Mouse (Mus musculus): ENCODE results near the gene Trmt13. TPM values are rescaled to one million over a fixed set of nuclear protein-coding genes. Genes with fewer than 3 reads are reported as not detected.

The Trmt13 gene
- total RNA-seq, 1 experiment, result 22.8 TPM

GRCm38 (mm10) chr3:116536428-116537199 lies 77.8 kb downstream of the Trmt13 start:
- Histone ChIP-seq H3K4me3 (ENCODE audit: insufficient read depth in 1 of 2, low read depth in 1 of 2, low read length in 2 of 2, poor library complexity in 1 of 2, severe bottlenecking in 1 of 2) (no peak overlapping the region), H3K4me1 (ENCODE audit: control insufficient read depth in 2 of 2, insufficient read depth in 2 of 2, low read length in 2 of 2, poor library complexity in 1 of 2) (0 out of 4 replicates have a peak, but pooled peaks cover 0 to 3% of the 10 kb centered on the region in 2 experiments), H3K36me3 (ENCODE audit: control insufficient read depth, insufficient read depth, low read length, poor library complexity, severe bottlenecking) (peaks cover 36% of the 10 kb centered on the region), H3K27ac (ENCODE audit: insufficient read depth, low read depth, low read length, poor library complexity, severe bottlenecking) (no peak overlapping the region), H3K9ac (ENCODE audit: insufficient read depth, low read depth, low read length, poor library complexity, severe bottlenecking) (no peak overlapping the region), H3K9me3 (ENCODE audit: control insufficient read depth, insufficient read depth, low read depth, low read length) (no peaks in the 10 kb centered on the region)
- in situ Hi-C loops (cut with MboI; ENCODE audit: low sequenced_read_pairs in 2 of 2, unreplicated experiment in 2 of 2), result no loop called here
- no peak for DNase-seq (ENCODE audit: low read depth, low spot score)
- TF ChIP-seq MAFK (IDR thresholded peaks at IDR 0.05; ENCODE audit: insufficient read depth, low read depth, low read length) (no peak), ZC3H11A (IDR thresholded peaks at IDR 0.05; ENCODE audit: borderline replicate concordance, low read depth, low read length) (no peak), HCFC1 (IDR thresholded peaks at IDR 0.05; ENCODE audit: borderline replicate concordance, insufficient read depth, low read length) (no peak), CHD2 (IDR thresholded peaks at IDR 0.05; ENCODE audit: low read depth, low read length) (no peak), ZNF384 (IDR thresholded peaks at IDR 0.05; ENCODE audit: low read depth, low read length) (no peak)

Other genes with a start within 250 kb of the Trmt13 start
- 3.5 TPM in 2 replicates for gene Cdc14a, start 190.6 kb downstream of the Trmt13 start, total RNA-seq (2012; rRNA removed)
- 36.4 and 50.4 TPM in 2 replicates for gene Rtca, start 106.4 kb downstream of the Trmt13 start, total RNA-seq (2012; rRNA removed)
- gene Dbt, start 101.5 kb downstream of the Trmt13 start, total RNA-seq (2012; rRNA removed), result 18.7 and 25.8 TPM in 2 replicates
- gene Lrrc39, start 51.6 kb downstream of the Trmt13 start, total RNA-seq (2012; rRNA removed), result 0.62 and 0.74 TPM in 2 replicates
- gene Sass6, start 19.6 kb downstream of the Trmt13 start, total RNA-seq (2012; rRNA removed), result 10.4 and 11.6 TPM in 2 replicates
- gene Mfsd14a, start 48.1 kb upstream of the Trmt13 start, total RNA-seq (2012; rRNA removed), result 117 and 142 TPM in 2 replicates
- gene Gm43191, start 66.7 kb upstream of the Trmt13 start, total RNA-seq (2012; rRNA removed), result 0.48 and 0.94 TPM in 2 replicates
- 20.1 and 20.3 TPM in 2 replicates for gene Slc35a3, start 98.2 kb upstream of the Trmt13 start, total RNA-seq (2012; rRNA removed)
- gene Agl, start 193.6 kb upstream of the Trmt13 start, total RNA-seq (2012; rRNA removed), result 5.6 and 5.7 TPM in 2 replicates
- 69.3 and 108 TPM in 2 replicates for gene Frrs1, start 244.9 kb upstream of the Trmt13 start, total RNA-seq (2012; rRNA removed)

Data from ES-E14 (cell line).